Mouse (Mus musculus) cerebellum, adult 2 months (tissue): ENCODE results near the gene Smyd3.

Experiments used
- CTCF ChIP-seq: fragments of 200-500 bp; IDR thresholded peaks from 2 replicates; pipeline ENCODE4 v1.5.1; 2011; ENCODE audit warnings: low read depth, mild to moderate bottlenecking, control low read depth, low read length, moderate library complexity, borderline replicate concordance; ENCODE audit not compliant: insufficient read depth
- POLR2A ChIP-seq: fragments of 200-500 bp; IDR thresholded peaks from 2 replicates; pipeline ENCODE4 v1.6.1; 2011; ENCODE audit warnings: low read length, control low read depth, borderline replicate concordance; ENCODE audit not compliant: insufficient read depth

DNA sequence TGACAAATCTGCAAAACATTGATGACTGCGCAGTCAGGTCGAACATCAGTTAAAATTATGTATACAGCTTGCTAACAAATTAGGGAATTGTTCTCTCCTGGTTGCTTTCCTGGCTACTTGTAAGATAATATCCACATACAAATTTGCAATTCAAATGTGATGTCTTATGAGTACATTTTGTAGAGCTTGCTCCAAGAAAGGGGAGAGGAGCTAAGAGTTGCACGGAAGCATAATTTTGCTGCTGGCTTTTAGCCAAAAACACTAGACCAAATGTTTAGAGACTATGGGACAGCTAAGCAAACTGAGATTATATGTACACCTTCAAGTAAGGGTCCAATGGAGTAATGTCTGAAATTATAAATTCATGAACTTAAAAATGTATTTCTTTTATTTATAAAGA lies 146.7 kb downstream of the Smyd3 start:
- TF ChIP-seq CTCF = no peak
- no peak for TF ChIP-seq POLR2A
